Mouse (Mus musculus): ENCODE results near the gene Brip1. TPM values are rescaled to one million over a fixed set of nuclear protein-coding genes. Genes with fewer than 3 reads are reported as not detected.

The Brip1 gene
- polyA plus RNA-seq, 2 experiments from 2014 or later, result 6.0 to 8.5 TPM

- ATAC-seq, result no peak
Observed at GRCm38 (mm10) chr11:86020033-86020432, 181.0 kb downstream of the Brip1 start.

- ATAC-seq, result no peak
Observed at GRCm38 (mm10) chr11:86016242-86016641, 184.8 kb downstream of the Brip1 start.

DNA sequence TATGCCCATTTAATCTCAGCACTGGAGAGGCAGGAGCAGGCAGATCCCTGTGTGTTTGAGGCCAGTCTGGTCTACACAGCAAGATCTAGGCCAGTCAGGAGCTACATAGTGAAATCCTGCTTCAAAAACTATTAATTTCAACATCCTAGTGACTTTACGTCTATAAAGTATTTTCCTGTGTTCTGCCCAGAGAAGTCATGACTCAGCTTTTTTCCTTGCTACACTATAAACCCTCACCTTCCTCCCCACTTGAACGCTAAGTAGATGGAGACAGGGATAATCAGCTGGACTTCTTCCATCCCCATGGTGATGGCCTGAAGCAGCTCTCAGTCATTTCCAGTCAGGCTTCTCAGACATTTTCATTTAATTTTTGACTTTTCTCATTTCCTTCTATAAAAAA is 187.9 kb downstream of the Brip1 start:
- no peak for ATAC-seq

DNA sequence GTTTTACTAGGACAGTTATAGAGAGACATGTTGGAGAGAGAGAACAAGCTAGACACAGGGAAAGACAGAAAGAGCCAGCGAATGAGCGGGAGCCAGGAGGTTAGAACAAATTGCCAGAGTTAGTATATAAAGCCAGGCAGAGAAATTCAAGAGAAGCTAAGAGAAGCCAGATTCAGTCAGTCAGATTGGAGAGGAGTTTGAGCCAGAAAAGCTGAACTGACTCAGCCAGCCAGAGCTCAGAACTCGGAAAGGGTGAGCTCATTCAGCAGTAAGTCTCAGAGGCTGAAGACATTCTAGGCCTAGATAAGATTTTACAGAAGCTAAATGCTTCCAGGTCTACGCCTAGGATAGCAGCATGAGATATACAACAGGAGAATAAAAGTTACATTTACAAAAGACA is 190.5 kb downstream of the Brip1 start:
- ATAC-seq, result no peak

GRCm38 (mm10) chr11:86008211-86008905 is 192.6 kb downstream of the Brip1 start:
- no peak for ATAC-seq

Other genes starting within 250 kb of the Brip1 start
- gene Ints2, start 56.4 kb upstream of the Brip1 start, polyA plus RNA-seq (2017; shearing (Covaris generic)), result 10 to 100 TPM; 18.6 to 22.5 TPM
- 10 to 100 TPM in 1 of 2 experiments, 1 to 10 TPM in 1; 8.5 to 11.0 TPM for gene Med13, start 156.4 kb upstream of the Brip1 start, polyA plus RNA-seq (2017; shearing (Covaris generic))